Mouse (Mus musculus) adrenal gland, adult 2 months (tissue): ENCODE results near the gene Sh3bp5l. TPM values are rescaled to one million over a fixed set of nuclear protein-coding genes. Genes with fewer than 3 reads are reported as not detected.
"Not testable (repeated sequence)": the region's sequence is repeated elsewhere in the genome, so short reads cannot be mapped to it uniquely, and the experiment has no call there.

Source experiments
- DNase-seq: peaks from one replicate; pipeline ENCODE4 v3.0.0; 2021
- polyA plus RNA-seq: library from polyadenylated mRNA; depleted of rRNA; stranded (reverse); fragments of >200 nt; gene quantifications from 2 replicates; pipeline ENCODE4 v1.2.3, GENCODE M21; 2012
- total RNA-seq, 2 experiments: library from RNA; stranded (reverse); gene quantifications; 2 replicates each; pipeline ENCODE4 v1.2.3; 2021

The Sh3bp5l gene
- total and polyA plus RNA-seq, 3 experiments: 24.3 to 54.5 (median 49.7) TPM

- peak; percentile 99 for DNase-seq
These were observed 7.5 kb upstream of the Sh3bp5l start for GRCm38 (mm10) chr11:58322824-58323569.

- no peak for DNase-seq
These were observed 6.8 kb upstream of the Sh3bp5l start for GRCm38 (mm10) chr11:58323570-58324340.

- DNase-seq: no peak
These were observed 5.8 kb upstream of the Sh3bp5l start for GRCm38 (mm10) chr11:58324614-58325229.

- DNase-seq: no peak
These were observed 3.7 kb upstream of the Sh3bp5l start for GRCm38 (mm10) chr11:58326781-58327180.

GRCm38 (mm10) chr11:58329906-58330275 is 633 bp upstream of the Sh3bp5l start:
- DNase-seq: no peak

- no peak for DNase-seq
These were observed 598 bp downstream of the Sh3bp5l start for GRCm38 (mm10) chr11:58331149-58331495.

GRCm38 (mm10) chr11:58331546-58331945 is 1.0 kb downstream of the Sh3bp5l start:
- no peak for DNase-seq

GRCm38 (mm10) chr11:58334746-58335145 is 4.2 kb downstream of the Sh3bp5l start:
- peak; percentile 93 for DNase-seq

- no peak for DNase-seq
These were observed 16.2 kb downstream of the Sh3bp5l start for GRCm38 (mm10) chr11:58346745-58347144.

- DNase-seq: no peak
These were observed 20.1 kb downstream of the Sh3bp5l start for GRCm38 (mm10) chr11:58350628-58351027.

GRCm38 (mm10) chr11:58351179-58351578 is 20.7 kb downstream of the Sh3bp5l start:
- DNase-seq: no peak

- no peak for DNase-seq
These were observed 22.4 kb downstream of the Sh3bp5l start for GRCm38 (mm10) chr11:58352681-58353548.

- no peak for DNase-seq
These were observed 23.2 kb downstream of the Sh3bp5l start for GRCm38 (mm10) chr11:58353709-58354108.

GRCm38 (mm10) chr11:58354476-58354875 is 24.0 kb downstream of the Sh3bp5l start:
- no peak for DNase-seq

- DNase-seq: no peak
These were observed 24.4 kb downstream of the Sh3bp5l start for GRCm38 (mm10) chr11:58354927-58355326.

- no peak for DNase-seq
These were observed 26.5 kb downstream of the Sh3bp5l start for GRCm38 (mm10) chr11:58357042-58357441.

GRCm38 (mm10) chr11:58357844-58358534 is 27.5 kb downstream of the Sh3bp5l start:
- no peak for DNase-seq

GRCm38 (mm10) chr11:58362562-58362961 is 32.0 kb downstream of the Sh3bp5l start:
- not testable (repeated sequence) for DNase-seq

- DNase-seq: no peak
These were observed 33.9 kb downstream of the Sh3bp5l start for GRCm38 (mm10) chr11:58364454-58364853.

GRCm38 (mm10) chr11:58366191-58366590 is 35.7 kb downstream of the Sh3bp5l start:
- not testable (repeated sequence) for DNase-seq

GRCm38 (mm10) chr11:58377273-58377672 is 46.7 kb downstream of the Sh3bp5l start:
- no peak for DNase-seq
